Mouse (Mus musculus) forebrain, embryonic 14.5 days (tissue): ENCODE results near the gene Uvssa. TPM values are rescaled to one million over a fixed set of nuclear protein-coding genes. Genes with fewer than 3 reads are reported as not detected.

Experiments
- ATAC-seq: fragments of 200-750 bp; cut with Nextera tagmentation; 2 replicates; pipeline ENCODE4 v1.8.0; 2017; ENCODE audit warnings: mild to moderate bottlenecking, moderate library complexity
- DNase-seq: peaks from one replicate; pipeline ENCODE4 v3.0.0-alpha.2; 2015; ENCODE audit warnings: low spot score
- H3K27ac ChIP-seq: fragments of 300-500 bp; sonication (generic); 2 replicates; pipeline ENCODE4 v1.5.1; 2014; ENCODE audit warnings: low read depth, mild to moderate bottlenecking, control low read depth, low read length, moderate library complexity
- H3K27me3 ChIP-seq: fragments of 300-500 bp; sonication (generic); replicated peaks from 2 replicates; pipeline ENCODE4 v1.6.1; 2014; ENCODE audit warnings: low read length, control low read depth, mixed read lengths; ENCODE audit not compliant: control insufficient read depth, insufficient read depth
- H3K36me3 ChIP-seq: fragments of 300-500 bp; sonication (generic); 2 replicates; pipeline ENCODE4 v1.6.1; 2014; ENCODE audit warnings: low read length, control low read depth; ENCODE audit not compliant: control insufficient read depth, insufficient read depth
- H3K4me1 ChIP-seq: fragments of 300-500 bp; sonication (generic); 2 replicates; pipeline ENCODE4 v1.6.1; 2014; ENCODE audit warnings: antibody characterized with exemption, low read length, control low read depth; ENCODE audit not compliant: control insufficient read depth, insufficient read depth
- H3K4me2 ChIP-seq: fragments of 300-500 bp; sonication (generic); 2 replicates; pipeline ENCODE4 v1.6.1; 2014; ENCODE audit warnings: mild to moderate bottlenecking, control low read depth, low read length
- H3K4me3 ChIP-seq: fragments of 300-500 bp; sonication (generic); 2 replicates; pipeline ENCODE4 v1.5.1; 2014; ENCODE audit warnings: low read depth, low read length, control low read depth
- H3K9ac ChIP-seq: fragments of 300-500 bp; sonication (generic); 2 replicates; pipeline ENCODE4 v1.6.1; 2014; ENCODE audit warnings: mild to moderate bottlenecking, low read length, control low read depth, moderate library complexity
- H3K9me3 ChIP-seq: fragments of 300-500 bp; sonication (generic); replicated peaks from 2 replicates; pipeline ENCODE4 v1.6.1; 2016; ENCODE audit warnings: low read length, control low read depth, mixed read lengths; ENCODE audit not compliant: control insufficient read depth
- WGBS: fragments of 180-500 bp; shearing (Covaris S2); extraction: QIAGEN DNeasy Blood & Tissue Kit; methylation state at CpG from one replicate; pipeline ENCODE4 v1.1.7; 2014; 5-methylcytosine and 5-hydroxymethylcytosine counted together
- polyA plus RNA-seq: library from polyadenylated mRNA; unstranded; fragments of >200 nt; fragmentation: Nextera tagmentation; extraction: Ambion mirVana; gene quantifications from 2 replicates; pipeline ENCODE4 v1.2.1, GENCODE M21; 2014

Gene Uvssa
- polyA plus RNA-seq, 1 experiment from 2014 or later = 4.7 TPM

GRCm38 (mm10) chr5:33343571-33343970, 34.8 kb upstream of the Uvssa start:
- DNase-seq = no peak
- no peak overlapping the region for H3K27ac ChIP-seq
- no peaks in the 10 kb centered on the region for H3K36me3 ChIP-seq
- no peak overlapping the region for H3K4me2 ChIP-seq
- no peaks in the 10 kb centered on the region for H3K4me1 ChIP-seq
- H3K4me3 ChIP-seq = no peak overlapping the region
- no peak overlapping the region for H3K9ac ChIP-seq
- no peak for ATAC-seq
- H3K9me3 ChIP-seq = no peaks in the 10 kb centered on the region
- H3K27me3 ChIP-seq = no peaks in the 10 kb centered on the region

GRCm38 (mm10) chr5:33344070-33344469, 34.3 kb upstream of the Uvssa start:
- Histone ChIP-seq H3K36me3 (no peaks in the 10 kb centered on the region), H3K27ac (no peak overlapping the region), H3K27me3 (no peaks in the 10 kb centered on the region), H3K9ac (no peak overlapping the region), H3K4me2 (no peak overlapping the region), H3K4me1 (no peaks in the 10 kb centered on the region), H3K4me3 (no peak overlapping the region), H3K9me3 (no peaks in the 10 kb centered on the region)
- no peak for ATAC-seq
- whole genome bisulfite sequencing = 93% methylated on average over 3 of the region's 3 CpGs
- DNase-seq = no peak

- H3K4me3 ChIP-seq = no peak overlapping the region
- H3K4me2 ChIP-seq = no peak overlapping the region
- ATAC-seq (no peak), DNase-seq (no peak)
- H3K9ac ChIP-seq = no peak overlapping the region
- H3K27ac ChIP-seq = no peak overlapping the region
- no peaks in the 10 kb centered on the region for H3K27me3 ChIP-seq
- WGBS = 83% methylated on average over 3 of the region's 3 CpGs
- no peaks in the 10 kb centered on the region for H3K36me3 ChIP-seq
- H3K4me1 ChIP-seq = no peaks in the 10 kb centered on the region
- no peaks in the 10 kb centered on the region for H3K9me3 ChIP-seq
Measured at GRCm38 (mm10) chr5:33347620-33348019, 30.7 kb upstream of the Uvssa start.

GRCm38 (mm10) chr5:33349205-33349604, 29.1 kb upstream of the Uvssa start:
- 96% methylated on average over 5 of the region's 5 CpGs for WGBS

GRCm38 (mm10) chr5:33349706-33350105, 28.6 kb upstream of the Uvssa start:
- H3K9ac ChIP-seq = no peak overlapping the region
- H3K4me3 ChIP-seq = no peak overlapping the region
- H3K36me3 ChIP-seq = no peaks in the 10 kb centered on the region
- no peaks in the 10 kb centered on the region for H3K9me3 ChIP-seq
- no peaks in the 10 kb centered on the region for H3K27me3 ChIP-seq
- ATAC-seq (no peak), DNase-seq (no peak)
- 74% methylated on average over 4 of the region's 4 CpGs for WGBS
- H3K27ac ChIP-seq = no peak overlapping the region
- H3K4me2 ChIP-seq = no peak overlapping the region
- no peaks in the 10 kb centered on the region for H3K4me1 ChIP-seq

More at GRCm38 (mm10) chr5:33349205-33349604, 29.1 kb upstream of the Uvssa start:
- DNase-seq (no peak), ATAC-seq (no peak)
- no peak overlapping the region for H3K4me3 ChIP-seq
- no peak overlapping the region for H3K27ac ChIP-seq
- no peak overlapping the region for H3K9ac ChIP-seq
- no peak overlapping the region for H3K4me2 ChIP-seq
- H3K27me3 ChIP-seq = no peaks in the 10 kb centered on the region
- no peaks in the 10 kb centered on the region for H3K9me3 ChIP-seq
- no peaks in the 10 kb centered on the region for H3K36me3 ChIP-seq
- no peaks in the 10 kb centered on the region for H3K4me1 ChIP-seq

- DNase-seq (no peak), ATAC-seq (no peak)
- Histone ChIP-seq H3K27ac (no peak overlapping the region), H3K4me1 (no peaks in the 10 kb centered on the region), H3K27me3 (no peaks in the 10 kb centered on the region), H3K4me3 (no peak overlapping the region), H3K9ac (no peak overlapping the region), H3K4me2 (no peak overlapping the region), H3K9me3 (no peaks in the 10 kb centered on the region), H3K36me3 (no peaks in the 10 kb centered on the region)
- 93% methylated on average over 3 of the region's 3 CpGs for WGBS
Measured at GRCm38 (mm10) chr5:33351556-33352272, 26.6 kb upstream of the Uvssa start.

- H3K36me3 ChIP-seq = no peaks in the 10 kb centered on the region
- no peaks in the 10 kb centered on the region for H3K4me1 ChIP-seq
- DNase-seq (no peak), ATAC-seq (no peak)
- no peaks in the 10 kb centered on the region for H3K27me3 ChIP-seq
- no peak overlapping the region for H3K27ac ChIP-seq
- 79% methylated on average over 8 of the region's 8 CpGs for WGBS
- H3K4me3 ChIP-seq = no peak overlapping the region
- no peaks in the 10 kb centered on the region for H3K9me3 ChIP-seq
- H3K4me2 ChIP-seq = no peak overlapping the region
- H3K9ac ChIP-seq = no peak overlapping the region
Measured at GRCm38 (mm10) chr5:33352273-33352645, 26.1 kb upstream of the Uvssa start.

- Histone ChIP-seq H3K9me3 (no peaks in the 10 kb centered on the region), H3K27me3 (no peaks in the 10 kb centered on the region), H3K36me3 (no peaks in the 10 kb centered on the region), H3K4me3 (no peak overlapping the region), H3K4me1 (no peaks in the 10 kb centered on the region), H3K27ac (no peak overlapping the region), H3K4me2 (no peak overlapping the region), H3K9ac (no peak overlapping the region)
- 90% methylated on average over 3 of the region's 3 CpGs for WGBS
- DNase-seq (no peak), ATAC-seq (no peak)
Measured at GRCm38 (mm10) chr5:33353011-33353410, 25.3 kb upstream of the Uvssa start.

- H3K36me3 ChIP-seq = peaks cover 34% of the 10 kb centered on the region
- no peak overlapping the region for H3K27ac ChIP-seq
- H3K9me3 ChIP-seq = no peaks in the 10 kb centered on the region
- H3K4me2 ChIP-seq = no peak overlapping the region
- H3K27me3 ChIP-seq = no peaks in the 10 kb centered on the region
- H3K4me1 ChIP-seq = no peaks in the 10 kb centered on the region
- no peak overlapping the region for H3K9ac ChIP-seq
- ATAC-seq (no peak), DNase-seq (no peak)
- no peak overlapping the region for H3K4me3 ChIP-seq
- 93% methylated on average over 1 of the region's 1 CpGs for WGBS
Measured at GRCm38 (mm10) chr5:33357494-33357893, 20.9 kb upstream of the Uvssa start.
